Mouse (Mus musculus) lung, embryonic 14.5 days (tissue): ENCODE data around the gene H2-T22. TPM values are rescaled to one million over a fixed set of nuclear protein-coding genes. Genes with fewer than 3 reads are reported as not detected.

Source experiments
- ATAC-seq: fragments of 200-750 bp; cut with Nextera tagmentation; 2 replicates; pipeline ENCODE4 v1.8.0; 2017; ENCODE audit warnings: mild to moderate bottlenecking, moderate TSS enrichment, moderate library complexity; ENCODE audit not compliant: insufficient read depth
- DNase-seq: peaks from one replicate; pipeline ENCODE4 v3.0.0-alpha.2; 2015
- H3K27ac ChIP-seq: fragments of 300-500 bp; sonication (generic); 2 replicates; pipeline ENCODE4 v1.5.1; 2014; ENCODE audit warnings: low read depth, mild to moderate bottlenecking, moderate library complexity
- H3K27me3 ChIP-seq: fragments of 300-500 bp; sonication (generic); 2 replicates; pipeline ENCODE4 v1.6.1; 2014; ENCODE audit warnings: low read length, control low read depth; ENCODE audit not compliant: insufficient read depth
- H3K36me3 ChIP-seq: fragments of 300-500 bp; sonication (generic); 2 replicates; pipeline ENCODE4 v1.6.1; 2014; ENCODE audit warnings: control low read depth; ENCODE audit not compliant: insufficient read depth
- H3K4me1 ChIP-seq: fragments of 300-500 bp; sonication (generic); 2 replicates; pipeline ENCODE4 v1.6.1; 2014; ENCODE audit warnings: antibody characterized with exemption, control low read depth; ENCODE audit not compliant: insufficient read depth
- H3K4me2 ChIP-seq: fragments of 300-500 bp; sonication (generic); 2 replicates; pipeline ENCODE4 v1.6.1; 2014; ENCODE audit warnings: mild to moderate bottlenecking
- H3K4me3 ChIP-seq: fragments of 300-500 bp; sonication (generic); 2 replicates; pipeline ENCODE4 v1.5.1; 2014; ENCODE audit warnings: low read depth, low read length
- H3K9ac ChIP-seq: fragments of 300-500 bp; sonication (generic); 2 replicates; pipeline ENCODE4 v1.6.1; 2014
- H3K9me3 ChIP-seq: fragments of 300-500 bp; sonication (generic); 2 replicates; pipeline ENCODE4 v1.6.1; 2016; ENCODE audit warnings: low read depth, low read length, control low read depth
- CTCF ChIP-seq: IDR thresholded peaks from 2 replicates; pipeline ENCODE4 v1.5.1; 2016; ENCODE audit warnings: antibody characterized with exemption, low read depth
- WGBS: fragments of 180-500 bp; shearing (Covaris S2); extraction: QIAGEN DNeasy Blood & Tissue Kit; methylation state at CpG from one replicate; pipeline ENCODE4 v1.1.7; 2014; 5-methylcytosine and 5-hydroxymethylcytosine counted together
- polyA plus RNA-seq: library from polyadenylated mRNA; unstranded; fragments of >200 nt; fragmentation: Nextera tagmentation; extraction: Ambion mirVana; gene quantifications from 2 replicates; pipeline ENCODE4 v1.2.1, GENCODE M21; 2014

Gene H2-T22
- polyA plus RNA-seq, 1 experiment from 2014 or later = 16.0 TPM

DNA sequence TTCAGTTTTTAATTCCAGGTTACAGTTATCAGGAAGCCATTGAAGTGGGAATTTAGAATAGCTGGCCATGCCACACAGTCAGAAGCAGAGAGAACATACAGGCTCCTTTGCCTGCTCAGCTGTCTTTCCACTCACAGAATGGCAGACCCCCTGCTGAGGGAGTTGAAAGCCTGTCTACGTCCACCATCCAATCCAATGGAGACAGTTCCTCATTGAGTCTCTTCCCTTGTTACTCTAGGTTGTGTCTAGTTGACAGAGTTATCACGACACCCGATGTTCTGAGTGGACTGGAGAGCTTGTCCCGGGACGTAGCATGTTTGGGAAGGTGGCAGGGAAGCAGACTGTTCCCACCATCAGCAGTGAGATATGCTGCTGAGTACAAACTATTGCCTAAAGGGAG is 17.4 kb downstream of the H2-T22 start:
- no peaks in the 10 kb centered on the region for H3K27me3 ChIP-seq
- H3K36me3 ChIP-seq = no peaks in the 10 kb centered on the region
- H3K27ac ChIP-seq = no peak overlapping the region
- ATAC-seq = no peak
- no peak for TF ChIP-seq CTCF
- no peak for DNase-seq
- H3K4me1 ChIP-seq = 0 out of 2 replicates have a peak, but pooled peaks cover 12% of the 10 kb centered on the region
- no peaks in the 10 kb centered on the region for H3K9me3 ChIP-seq
- H3K4me3 ChIP-seq = no peak overlapping the region
- 44% methylated on average over 5 of the region's 5 CpGs for WGBS
- no peak overlapping the region for H3K9ac ChIP-seq
- H3K4me2 ChIP-seq = no peak overlapping the region

DNA sequence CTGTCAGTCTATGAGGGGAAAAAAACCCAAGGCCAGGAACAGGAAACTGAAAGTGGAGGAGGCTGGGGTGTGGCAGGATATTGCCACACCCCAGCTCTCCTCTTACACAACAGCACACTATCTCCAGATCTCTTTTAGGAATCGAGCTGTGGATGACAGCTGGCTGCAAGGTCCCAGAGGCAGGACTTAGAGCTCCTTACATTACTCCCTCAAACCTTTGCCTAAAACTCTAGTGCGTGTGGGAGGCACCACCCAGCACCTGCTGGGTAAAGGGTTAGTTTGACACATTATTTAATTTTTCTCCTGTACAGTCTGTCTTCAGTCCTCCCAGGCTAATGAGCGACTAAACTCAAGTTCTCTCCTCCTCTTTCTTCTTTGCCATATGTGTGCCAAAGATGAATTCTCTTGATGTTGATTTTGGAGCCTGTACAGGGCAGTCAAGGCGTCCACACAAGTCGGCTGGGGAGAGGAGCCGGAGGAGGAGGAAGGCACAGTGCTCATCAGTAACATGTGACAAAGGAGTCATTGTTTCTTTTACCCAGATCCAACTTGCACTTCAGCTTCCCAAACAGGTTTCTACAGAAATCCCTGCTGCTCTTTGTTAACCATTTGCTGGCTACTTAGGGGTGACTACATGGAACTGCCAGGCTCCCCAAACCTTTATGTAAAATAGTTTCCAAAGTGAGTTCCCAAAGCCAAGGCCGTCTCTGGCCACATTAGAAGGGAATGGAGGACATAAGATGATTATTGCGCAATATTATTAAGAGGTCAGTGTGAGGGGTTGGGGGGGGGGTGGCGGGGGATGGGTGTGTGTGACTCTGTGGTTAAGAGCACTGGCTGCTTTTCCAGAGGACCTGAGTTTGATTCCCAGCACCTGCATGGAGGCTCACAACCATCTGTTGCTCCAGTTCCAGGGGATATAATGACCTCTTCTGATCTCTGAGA is 18.6 kb downstream of the H2-T22 start:
- peak; percentile 53; the same call in 1 of the 2 replicates for ATAC-seq
- H3K27me3 ChIP-seq = no peaks in the 10 kb centered on the region
- peak; percentile 34 for DNase-seq
- WGBS = 48% methylated on average over 9 of the region's 9 CpGs
- no peaks in the 10 kb centered on the region for H3K9me3 ChIP-seq
- H3K9ac ChIP-seq = no peak overlapping the region
- 0 out of 2 replicates have a peak, but pooled peaks cover 12% of the 10 kb centered on the region for H3K4me1 ChIP-seq
- H3K4me3 ChIP-seq = no peak overlapping the region
- H3K27ac ChIP-seq = peak overlapping the region; percentile 76
- no peak overlapping the region for H3K4me2 ChIP-seq
- no peak for TF ChIP-seq CTCF
- no peaks in the 10 kb centered on the region for H3K36me3 ChIP-seq

DNA sequence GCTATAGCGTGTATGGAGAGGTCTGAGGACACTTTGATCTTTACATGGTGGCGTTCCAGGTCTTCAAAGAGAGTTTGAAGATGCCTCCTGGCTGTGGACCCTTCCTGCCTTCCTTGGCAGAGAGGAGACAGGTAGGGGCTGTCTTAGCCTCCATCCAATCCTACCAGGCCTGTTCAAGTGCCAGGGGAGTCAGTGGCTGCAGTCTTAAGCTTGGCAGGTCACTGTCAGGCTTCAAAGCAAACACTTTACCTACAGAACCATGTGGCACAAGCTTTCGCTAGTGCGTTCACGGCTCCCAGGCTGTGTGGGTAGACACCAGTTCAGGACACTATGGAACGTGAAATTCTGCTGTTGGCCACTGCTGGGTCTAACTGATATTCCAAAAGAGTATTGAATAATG is 19.6 kb downstream of the H2-T22 start:
- 81% methylated on average over 6 of the region's 6 CpGs for WGBS
- H3K36me3 ChIP-seq = no peaks in the 10 kb centered on the region
- H3K4me3 ChIP-seq = no peak overlapping the region
- H3K4me1 ChIP-seq = 0 out of 2 replicates have a peak, but pooled peaks cover 12% of the 10 kb centered on the region
- DNase-seq = no peak
- H3K27me3 ChIP-seq = no peaks in the 10 kb centered on the region
- TF ChIP-seq CTCF = no peak
- H3K27ac ChIP-seq = peak overlapping the region; percentile 18; the same call in 1 of the 2 replicates
- no peak for ATAC-seq
- H3K4me2 ChIP-seq = no peak overlapping the region
- no peak overlapping the region for H3K9ac ChIP-seq
- H3K9me3 ChIP-seq = no peaks in the 10 kb centered on the region

DNA sequence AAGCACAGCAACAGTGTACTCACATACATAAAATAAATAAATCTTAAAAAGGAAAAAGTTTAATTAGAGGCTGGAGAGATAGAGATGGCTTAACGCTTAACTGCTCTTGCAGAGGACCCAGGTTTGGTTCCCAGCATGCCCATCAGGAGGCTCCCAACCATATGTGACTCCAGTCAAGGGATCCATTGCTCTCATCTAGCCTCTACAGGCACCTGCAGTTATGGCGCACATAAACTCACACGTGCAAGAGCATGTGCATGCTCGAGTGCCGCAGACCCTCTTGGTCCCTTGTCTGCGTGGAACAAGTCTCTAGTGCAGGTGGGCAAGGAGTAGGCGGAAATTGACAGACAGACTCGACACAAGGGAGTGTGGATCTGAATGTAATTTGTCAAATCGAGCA is 20.4 kb downstream of the H2-T22 start:
- Histone ChIP-seq H3K4me2 (no peak overlapping the region), H3K4me3 (no peak overlapping the region), H3K36me3 (no peaks in the 10 kb centered on the region), H3K9ac (no peak overlapping the region), H3K27me3 (no peaks in the 10 kb centered on the region), H3K9me3 (no peaks in the 10 kb centered on the region), H3K27ac (no peak overlapping the region), H3K4me1 (0 out of 2 replicates have a peak, but pooled peaks cover 12% of the 10 kb centered on the region)
- 93% methylated on average over 9 of the region's 9 CpGs for WGBS
- no peak for TF ChIP-seq CTCF
- no peak for ATAC-seq
- DNase-seq = no peak

DNA sequence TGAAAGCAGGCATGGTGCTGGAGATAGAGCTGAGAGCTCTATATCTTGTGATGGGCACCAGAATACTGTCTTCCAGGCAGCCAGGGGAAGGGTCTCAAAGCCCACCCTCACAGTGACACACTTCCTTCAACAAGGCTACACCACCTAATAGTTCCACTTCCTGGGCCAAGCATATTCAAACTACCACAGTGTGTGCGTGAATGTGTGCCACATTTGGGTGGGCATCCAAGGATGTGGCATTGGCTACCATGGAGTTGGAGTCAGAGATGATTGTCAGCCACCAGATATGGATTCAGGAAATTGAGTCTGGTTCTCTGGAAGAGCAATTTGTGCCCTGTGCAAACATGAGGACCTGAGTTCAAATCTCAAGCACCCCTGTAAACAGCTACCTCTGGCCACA is 21.2 kb downstream of the H2-T22 start:
- Histone ChIP-seq H3K4me2 (peak overlapping the region; percentile 45; the same call in 1 of the 2 replicates), H3K4me3 (no peak overlapping the region), H3K4me1 (0 out of 2 replicates have a peak, but pooled peaks cover 12% of the 10 kb centered on the region), H3K9me3 (no peaks in the 10 kb centered on the region), H3K27me3 (no peaks in the 10 kb centered on the region), H3K36me3 (no peaks in the 10 kb centered on the region), H3K9ac (no peak overlapping the region), H3K27ac (no peak overlapping the region)
- no peak for TF ChIP-seq CTCF
- DNase-seq (no peak), ATAC-seq (no peak)
- 93% methylated on average over 1 of the region's 1 CpGs for WGBS

DNA sequence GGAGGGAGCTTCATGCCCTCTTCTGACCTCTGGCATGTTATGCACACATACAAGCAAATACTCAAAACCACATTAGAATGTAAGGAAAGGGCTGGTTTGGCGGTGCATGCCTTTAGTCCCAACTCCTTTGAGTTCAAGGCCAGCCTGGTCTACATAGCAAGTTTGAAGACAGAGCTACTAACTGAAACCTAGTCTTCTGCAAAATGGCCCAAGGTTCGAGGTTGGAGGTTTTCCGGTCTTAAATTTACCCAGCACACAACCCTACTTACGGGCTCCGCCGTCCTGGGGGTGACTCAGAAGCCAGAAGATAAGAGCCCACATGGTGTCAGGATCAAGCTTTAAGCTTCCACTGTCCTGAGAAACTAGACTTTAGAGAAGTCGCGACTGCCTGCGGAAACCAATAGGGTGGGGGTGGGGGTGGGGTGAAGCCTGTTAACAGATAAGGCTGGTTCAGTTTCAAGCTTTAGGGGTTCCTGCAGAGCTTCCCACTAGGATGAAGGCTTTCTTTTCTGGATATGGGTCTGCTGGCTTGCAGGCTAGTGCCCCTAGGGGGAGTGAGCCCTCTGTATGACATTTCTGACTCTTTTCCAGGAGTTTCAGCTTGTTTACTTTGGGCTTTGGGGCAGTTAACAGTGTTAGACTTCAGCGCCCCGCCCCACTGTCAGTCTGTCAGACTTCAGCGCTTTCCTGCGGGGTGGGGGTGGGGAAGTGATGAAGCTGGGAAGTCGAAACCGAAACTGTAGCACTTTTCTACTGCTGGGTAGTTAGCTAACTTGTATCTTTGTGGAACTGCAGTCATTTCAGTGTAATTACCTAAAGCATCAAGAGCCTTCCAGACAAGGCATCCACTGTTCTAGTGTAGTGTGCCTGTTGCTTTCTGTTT is 22.1 kb downstream of the H2-T22 start, which contains the start of gene H2-T24:
TSS of gene H2-T24 (minus strand) at position 370 of the 883 bp plus-strand sequence.
- H3K27ac ChIP-seq = peak within 1 kb of the TSS; percentile 46
- no peaks in the 10 kb centered on the region for H3K27me3 ChIP-seq
- peak; percentile 62 for ATAC-seq

More for the DNA sequence above, 22.1 kb downstream of the H2-T22 start, which contains the start of gene H2-T24:
- 32% methylated on average over 15 of the region's 15 CpGs for WGBS
- Histone ChIP-seq H3K4me1 (0 out of 2 replicates have a peak, but pooled peaks cover 12% of the 10 kb centered on the region), H3K9me3 (no peaks in the 10 kb centered on the region), H3K36me3 (no peaks in the 10 kb centered on the region), H3K4me3 (peak within 1 kb of the TSS; percentile 18), H3K4me2 (peak within 1 kb of the TSS; percentile 45), H3K9ac (no peak within 1 kb of the TSS)
- DNase-seq = peak; percentile 74
- peak; percentile 46; the same call in 1 of the 2 replicates for TF ChIP-seq CTCF
